Mouse (Mus musculus) 416B (cell line): Measurements from ENCODE around the gene Cpsf3.

Experiments
- DNase-seq: peaks from one replicate; pipeline ENCODE4 v3.0.0; 2011; ENCODE audit warnings: low read depth

Gene Cpsf3

GRCm38 (mm10) chr12:21284761-21285441 is at the start of gene Cpsf3:
Gene Cpsf3 (plus strand): TSS chr12:21285391.
- DNase-seq = no peak

GRCm38 (mm10) chr12:21241965-21242364 is 43.2 kb upstream of the Cpsf3 start:
- DNase-seq = no peak

GRCm38 (mm10) chr12:21244375-21244960 is 40.7 kb upstream of the Cpsf3 start:
- DNase-seq = no peak

- no peak for DNase-seq
Observed at GRCm38 (mm10) chr12:21247711-21248392, 37.3 kb upstream of the Cpsf3 start.

GRCm38 (mm10) chr12:21260494-21261256 is 24.5 kb upstream of the Cpsf3 start:
- DNase-seq = peak; percentile 52

- no peak for DNase-seq
Observed at GRCm38 (mm10) chr12:21261521-21261920, 23.7 kb upstream of the Cpsf3 start.

GRCm38 (mm10) chr12:21263256-21263655 is 21.9 kb upstream of the Cpsf3 start:
- DNase-seq = no peak

- peak; percentile 4 for DNase-seq
Observed at GRCm38 (mm10) chr12:21264241-21264640, 20.9 kb upstream of the Cpsf3 start.

- no peak for DNase-seq
Observed at GRCm38 (mm10) chr12:21264970-21265369, 20.2 kb upstream of the Cpsf3 start.

- DNase-seq = no peak
Observed at GRCm38 (mm10) chr12:21265501-21265900, 19.7 kb upstream of the Cpsf3 start.

GRCm38 (mm10) chr12:21265946-21266783 is 19.0 kb upstream of the Cpsf3 start:
- DNase-seq = peak; percentile 64

- DNase-seq = no peak
Observed at GRCm38 (mm10) chr12:21266784-21267098, 18.4 kb upstream of the Cpsf3 start.

- DNase-seq = no peak
Observed at GRCm38 (mm10) chr12:21268083-21268616, 17.0 kb upstream of the Cpsf3 start.

GRCm38 (mm10) chr12:21274446-21274845 is 10.7 kb upstream of the Cpsf3 start:
- DNase-seq = no peak

GRCm38 (mm10) chr12:21277352-21277864 is 7.8 kb upstream of the Cpsf3 start:
- no peak for DNase-seq

- no peak for DNase-seq
Observed at GRCm38 (mm10) chr12:21285508-21286242, 484 bp downstream of the Cpsf3 start.

- DNase-seq = peak; percentile 97
Observed at GRCm38 (mm10) chr12:21286243-21286622, 1.0 kb downstream of the Cpsf3 start, which contains the start of gene Itgb1bp1. Gene Itgb1bp1 (minus strand): TSS chr12:21286284.

- peak; percentile 80 for DNase-seq
Observed at GRCm38 (mm10) chr12:21286712-21287650, 1.8 kb downstream of the Cpsf3 start.

- DNase-seq = no peak
Observed at GRCm38 (mm10) chr12:21288716-21289395, 3.7 kb downstream of the Cpsf3 start.
